Mouse (Mus musculus): ENCODE data around the gene Akap8. TPM values are rescaled to one million over a fixed set of nuclear protein-coding genes. Genes with fewer than 3 reads are reported as not detected.

Gene Akap8
- polyA plus RNA-seq (2015; fragmentation: Nextera tagmentation; extraction: Ambion mirVana): 29.2 and 46.3 TPM in 2 replicates

DNA sequence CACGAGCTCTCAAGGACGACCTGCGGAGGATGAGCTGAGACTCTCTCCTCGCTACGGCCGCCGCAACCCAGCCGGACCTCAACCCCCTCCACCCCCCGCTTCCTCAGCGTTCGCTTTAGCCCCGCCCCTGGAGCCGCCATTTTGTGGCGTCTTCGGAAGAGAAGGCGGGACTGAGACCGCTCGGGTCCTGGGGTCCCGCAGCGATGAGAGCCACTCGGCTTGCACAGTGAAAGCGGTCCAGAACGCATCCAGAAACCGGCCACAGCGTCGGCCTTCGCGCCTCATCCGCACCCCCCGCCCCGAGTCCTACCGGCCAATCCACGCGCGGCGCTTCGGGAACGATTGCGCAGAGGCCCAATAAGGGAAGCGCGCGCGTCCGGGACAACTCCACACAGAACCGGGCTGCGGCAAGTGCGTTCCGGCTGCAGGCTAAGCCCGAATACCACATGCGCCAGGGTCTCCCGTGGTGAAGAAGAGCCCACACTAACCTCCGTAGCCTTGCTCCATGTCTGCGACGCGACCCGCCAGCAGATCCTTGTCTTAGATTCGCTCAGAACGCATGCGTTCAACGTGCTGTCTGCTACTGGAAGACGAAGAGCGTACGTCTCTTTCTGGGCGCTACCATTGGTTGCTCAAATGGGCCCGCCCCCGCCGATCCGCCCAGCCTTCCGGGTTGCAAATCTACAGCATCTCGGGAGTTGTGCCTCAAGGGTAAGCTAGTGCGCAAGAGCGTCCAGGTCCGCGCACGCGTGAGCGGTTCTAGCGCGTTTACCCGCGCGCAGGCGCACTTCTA lies at the start of gene Akap8:
Akap8 (minus strand) TSS at position 642 of the 793 bp plus-strand sequence.

GRCm38 (mm10) chr17:32350382-32350983 lies 29.4 kb upstream of the Akap8 start, which contains the start of gene Akap8l:
Gene Akap8l, minus strand, starts transcription at chr17:32350607.

DNA sequence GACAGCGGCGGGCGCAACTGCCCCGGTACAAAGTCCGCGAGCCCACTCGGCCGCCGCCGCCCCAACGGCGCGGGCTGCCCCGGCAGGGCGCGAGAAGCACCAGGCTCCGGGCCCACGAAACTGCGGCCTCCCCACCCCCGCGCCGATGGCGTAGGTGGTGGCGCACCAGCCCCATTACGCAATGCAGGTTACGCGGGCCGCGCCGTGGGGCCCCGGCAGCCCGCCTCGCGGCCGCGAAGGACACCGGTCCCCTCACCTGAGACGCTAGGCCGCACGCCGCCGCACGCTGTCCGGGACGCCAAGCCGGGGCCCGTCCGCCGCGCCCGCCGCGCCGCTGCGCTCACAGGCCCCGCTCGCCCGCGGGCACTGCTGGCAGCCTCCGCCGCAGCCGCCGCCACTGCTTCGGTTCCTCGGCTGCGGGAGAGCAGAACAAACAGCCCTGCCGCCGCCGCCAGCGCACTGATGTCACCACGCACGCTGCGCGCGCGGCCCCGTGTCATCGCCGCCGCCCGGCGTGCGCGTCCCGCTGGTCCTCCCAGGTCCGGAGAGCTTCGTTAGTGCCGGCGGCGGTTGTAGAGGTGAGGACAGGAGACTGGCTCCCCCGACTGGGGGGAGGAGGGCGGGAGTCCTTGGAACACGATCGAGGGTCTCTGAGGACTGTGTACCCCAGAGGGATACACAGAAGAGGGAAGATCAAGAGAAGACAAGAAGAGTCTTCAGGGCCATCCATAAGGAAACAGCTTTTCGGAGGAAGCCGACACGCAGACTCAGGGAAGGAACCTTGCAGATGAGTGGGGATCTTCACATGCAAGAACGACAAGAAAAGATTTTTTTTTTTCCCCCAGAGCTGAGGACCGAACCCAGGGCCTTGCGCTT lies 36.5 kb downstream of the Akap8 start, which contains the start of gene Brd4:
Brd4 (minus strand) TSS at position 461 of the 876 bp plus-strand sequence.

Other genes starting within 250 kb of the Akap8 start
- gene Notch3, start 154.4 kb downstream of the Akap8 start, polyA plus RNA-seq (2015; fragmentation: Nextera tagmentation; extraction: Ambion mirVana): 2.2 and 2.8 TPM in 2 replicates
- 0.08 and 0.32 TPM in 2 replicates for gene Ephx3, start 131.7 kb downstream of the Akap8 start, polyA plus RNA-seq (2015; fragmentation: Nextera tagmentation; extraction: Ambion mirVana)
- gene Brd4, start 36.5 kb downstream of the Akap8 start, polyA plus RNA-seq (2015; fragmentation: Nextera tagmentation; extraction: Ambion mirVana): 57.4 and 64.8 TPM in 2 replicates
- gene Akap8l, start 29.4 kb upstream of the Akap8 start, polyA plus RNA-seq (2015; fragmentation: Nextera tagmentation; extraction: Ambion mirVana): 55.9 and 87.5 TPM in 2 replicates
- gene Wiz, start 68.2 kb upstream of the Akap8 start, polyA plus RNA-seq (2015; fragmentation: Nextera tagmentation; extraction: Ambion mirVana): 15.6 and 16.9 TPM in 2 replicates
- 0.80 and 0.92 TPM in 2 replicates for gene Rasal3, start 82.3 kb upstream of the Akap8 start, polyA plus RNA-seq (2015; fragmentation: Nextera tagmentation; extraction: Ambion mirVana)
- gene Pglyrp2, start 102.9 kb upstream of the Akap8 start, polyA plus RNA-seq (2015; fragmentation: Nextera tagmentation; extraction: Ambion mirVana): 0.97 and 0.98 TPM in 2 replicates
- gene Cyp4f39, start 131.5 kb upstream of the Akap8 start, polyA plus RNA-seq (2015; fragmentation: Nextera tagmentation; extraction: Ambion mirVana): 0.41 and 0.47 TPM in 2 replicates
- 7.6 and 8.8 TPM in 2 replicates for gene Cyp4f17, start 184.8 kb upstream of the Akap8 start, polyA plus RNA-seq (2015; fragmentation: Nextera tagmentation; extraction: Ambion mirVana)
- 21.5 and 25.9 TPM in 2 replicates for gene Cyp4f16, start 215.3 kb upstream of the Akap8 start, polyA plus RNA-seq (2015; fragmentation: Nextera tagmentation; extraction: Ambion mirVana)